Mouse (Mus musculus) spleen, postnatal 36 days (tissue): Measurements from ENCODE around the gene Gtf3c4.

Experiments used
- DNase-seq, 2 experiments: peaks; one replicate each; pipeline ENCODE4 v3.0.0; 2022; ENCODE audit warnings: low spot score in 2 of 2, mixed read lengths in 1 of 2

Gtf3c4 gene

DNA sequence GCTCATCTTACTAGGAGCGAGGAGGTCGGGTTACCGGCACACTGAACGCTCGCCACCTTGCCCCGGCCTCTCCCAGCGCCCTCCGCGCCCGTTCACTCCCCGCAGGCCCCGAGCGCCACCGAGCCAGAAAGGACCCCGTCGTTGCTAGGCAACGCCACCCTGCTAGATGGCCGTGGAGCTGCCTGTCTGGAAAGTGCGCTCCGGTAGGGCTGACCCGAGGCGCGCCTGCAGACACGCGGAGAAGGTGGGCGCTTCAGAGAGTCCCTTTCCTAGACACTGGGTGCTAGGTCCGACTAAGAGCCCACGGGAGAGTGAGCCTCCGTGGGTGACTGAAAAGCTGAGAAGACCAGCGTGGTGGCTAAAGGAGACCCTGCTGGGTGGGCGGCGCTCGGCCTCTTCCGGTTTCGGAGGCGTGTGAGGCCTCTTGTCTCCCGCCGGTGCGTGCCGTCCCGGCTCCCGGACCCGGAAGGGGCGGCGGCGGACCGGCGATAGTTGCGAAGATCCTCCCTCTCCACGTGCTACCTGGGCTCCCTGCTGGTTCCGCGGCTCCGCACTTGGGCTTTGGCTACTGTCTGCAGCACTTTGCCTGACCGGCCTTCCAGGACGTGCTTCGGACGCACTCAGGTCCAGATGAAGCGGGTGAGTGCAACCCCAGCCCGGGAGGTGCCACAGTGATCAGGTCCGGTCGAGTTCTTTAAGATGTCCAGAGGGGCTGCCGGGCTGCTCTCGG lies at the start of gene Gtf3c4, which contains the start of gene Ddx31:
Gene Gtf3c4, minus strand, starts transcription at position 139 of the 730 bp plus-strand sequence.
Gene Ddx31, plus strand, starts transcription at position 185 of the 730 bp plus-strand sequence.
- DNase-seq, result peak; percentile 88 to 90

DNA sequence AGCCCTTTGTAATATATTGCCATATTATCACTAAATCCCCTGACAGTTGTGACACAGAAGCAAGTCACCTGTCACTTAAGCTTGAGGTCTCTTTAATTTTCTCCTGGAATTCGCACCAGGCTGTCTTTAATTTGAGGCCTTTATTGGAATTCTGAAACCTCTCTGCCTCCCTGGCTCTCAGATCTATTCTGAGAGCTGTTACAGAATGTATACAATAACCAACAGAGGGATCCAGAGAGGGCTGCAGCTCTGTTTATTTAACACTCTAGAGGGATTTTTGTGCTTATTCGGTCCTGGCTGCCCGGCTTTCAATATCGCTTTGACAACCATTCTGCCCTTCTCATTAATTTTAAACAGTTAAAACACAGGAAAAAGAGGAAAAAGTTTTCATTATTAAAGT lies 44.8 kb upstream of the Gtf3c4 start:
- DNase-seq, result no peak

DNA sequence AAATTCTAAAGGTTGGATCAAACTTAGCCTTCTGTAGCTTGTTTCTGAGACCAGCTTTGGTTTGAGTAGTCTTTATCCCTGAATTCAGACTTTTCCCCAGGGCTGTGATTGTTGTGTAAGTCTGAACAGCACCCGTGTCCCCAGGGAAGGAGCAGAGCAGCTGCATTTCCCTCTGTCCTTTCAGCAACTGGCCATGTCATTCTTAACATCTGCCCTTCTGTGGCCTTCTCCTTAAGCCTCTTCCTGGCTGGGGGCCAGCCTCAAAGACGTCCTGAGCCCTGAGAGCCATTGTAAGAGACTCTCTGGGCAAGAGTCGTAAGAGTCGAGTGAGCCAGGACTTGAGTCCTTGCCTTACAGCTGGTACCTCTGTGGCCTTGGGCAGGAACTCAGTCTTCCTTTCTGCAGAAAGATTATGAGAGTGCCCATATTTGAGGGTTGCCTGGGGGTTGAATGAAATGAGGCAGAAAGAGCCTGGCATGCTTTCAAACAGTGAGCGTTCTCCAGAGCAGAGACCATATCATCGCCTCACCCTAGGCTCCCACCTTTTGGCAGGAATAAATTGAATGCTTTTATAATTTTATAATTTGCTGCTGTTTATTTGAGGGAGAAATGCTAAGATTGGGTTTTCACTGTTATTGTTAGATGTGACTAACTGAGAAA lies 42.8 kb upstream of the Gtf3c4 start:
- no peak for DNase-seq

DNA sequence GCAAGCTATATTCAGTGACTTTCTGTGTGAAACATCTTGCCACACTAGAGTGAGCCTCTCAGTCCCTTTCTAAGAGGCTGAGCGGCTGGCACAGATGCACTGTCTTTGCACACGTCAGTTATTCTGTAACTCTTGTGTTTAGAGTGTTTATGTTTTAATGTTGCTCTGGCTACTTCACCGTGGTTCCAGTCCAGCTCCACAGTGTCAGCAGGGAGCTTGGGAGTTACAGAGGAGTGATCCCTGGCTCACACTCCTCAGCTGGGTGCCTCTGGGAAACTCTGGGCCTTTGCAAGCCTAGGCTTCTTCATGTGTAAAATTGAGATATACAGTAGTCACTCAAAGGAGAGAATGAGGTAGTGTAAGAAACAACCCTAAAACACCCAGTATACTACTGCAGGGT lies 41.9 kb upstream of the Gtf3c4 start:
- no peak for DNase-seq

DNA sequence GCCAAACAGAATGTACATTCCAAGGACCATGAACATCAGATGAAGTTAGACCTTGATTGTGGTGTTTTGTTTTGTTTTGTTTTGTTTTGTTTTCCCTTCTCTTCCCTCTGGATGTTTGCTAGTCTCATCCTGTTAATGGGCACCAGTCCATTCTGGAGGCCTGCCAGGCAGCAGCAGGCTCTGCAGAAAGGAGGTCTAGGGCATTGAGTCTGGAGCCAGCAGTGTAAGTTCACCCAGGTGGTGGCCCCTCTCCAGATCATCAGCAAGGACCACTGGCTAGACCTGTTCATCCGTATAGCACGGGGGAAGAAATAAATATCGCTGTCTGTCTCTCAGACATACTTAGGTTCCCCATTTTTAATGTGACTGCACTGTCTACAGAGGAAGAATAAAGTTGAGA lies 41.1 kb upstream of the Gtf3c4 start:
- DNase-seq, result no peak

DNA sequence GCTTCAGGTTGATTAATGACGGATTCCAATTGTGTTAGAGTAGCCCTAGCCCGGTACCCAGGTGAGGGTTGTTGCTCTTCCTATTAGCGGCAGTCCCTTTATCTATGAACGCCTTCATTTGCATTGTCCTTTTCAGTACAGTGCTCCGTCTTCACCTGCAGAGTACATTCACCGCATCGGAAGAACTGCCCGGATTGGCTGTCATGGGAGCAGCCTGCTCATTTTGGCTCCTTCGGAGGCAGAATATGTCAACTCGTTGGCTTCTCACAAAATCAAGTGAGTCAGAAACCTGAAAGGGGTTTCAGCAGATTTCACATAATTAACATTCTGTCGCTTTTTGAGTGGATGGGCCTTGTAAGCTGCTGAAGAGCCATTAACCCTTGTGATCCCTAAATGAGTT lies 35.4 kb upstream of the Gtf3c4 start:
- no peak for DNase-seq

DNA sequence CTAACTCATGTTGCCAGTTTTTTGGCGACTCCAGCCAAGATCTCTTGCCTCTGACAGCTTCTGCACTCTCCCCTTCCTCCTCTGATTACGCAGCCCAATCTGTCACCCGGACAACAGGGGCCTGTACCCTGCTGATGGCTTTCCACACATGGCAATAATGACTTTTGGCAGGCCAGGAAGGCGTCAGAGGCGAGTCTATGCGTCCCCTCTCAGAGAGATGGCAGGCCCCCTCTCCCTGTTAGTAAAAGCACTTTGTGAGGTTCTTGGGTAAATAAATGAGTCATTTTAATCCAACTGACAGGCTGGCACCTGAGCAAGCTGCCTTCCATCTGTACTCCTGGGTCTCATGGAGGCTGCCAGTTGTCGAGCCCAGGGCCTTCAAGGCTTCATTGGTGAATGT lies 27.3 kb upstream of the Gtf3c4 start:
- no peak for DNase-seq

DNA sequence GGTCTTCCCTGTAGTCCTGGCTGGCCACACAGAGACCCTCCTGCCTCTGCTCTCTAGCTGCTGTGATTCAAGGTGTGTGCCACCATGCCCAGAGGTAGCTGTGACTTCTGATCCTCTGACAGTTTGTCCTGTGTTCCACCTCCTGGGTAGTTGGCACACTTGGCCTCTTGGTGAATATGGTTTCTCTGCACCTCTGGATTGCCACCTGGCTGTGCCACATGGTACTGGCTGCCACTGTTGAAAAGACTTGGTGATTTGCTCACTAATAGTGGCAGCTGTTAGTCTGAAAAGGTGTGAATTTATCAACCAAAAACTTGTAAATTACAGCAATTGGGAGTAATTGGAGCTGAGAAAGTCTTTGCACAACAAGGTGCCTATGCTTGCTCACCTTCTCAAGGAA lies 23.7 kb upstream of the Gtf3c4 start:
- no peak for DNase-seq

DNA sequence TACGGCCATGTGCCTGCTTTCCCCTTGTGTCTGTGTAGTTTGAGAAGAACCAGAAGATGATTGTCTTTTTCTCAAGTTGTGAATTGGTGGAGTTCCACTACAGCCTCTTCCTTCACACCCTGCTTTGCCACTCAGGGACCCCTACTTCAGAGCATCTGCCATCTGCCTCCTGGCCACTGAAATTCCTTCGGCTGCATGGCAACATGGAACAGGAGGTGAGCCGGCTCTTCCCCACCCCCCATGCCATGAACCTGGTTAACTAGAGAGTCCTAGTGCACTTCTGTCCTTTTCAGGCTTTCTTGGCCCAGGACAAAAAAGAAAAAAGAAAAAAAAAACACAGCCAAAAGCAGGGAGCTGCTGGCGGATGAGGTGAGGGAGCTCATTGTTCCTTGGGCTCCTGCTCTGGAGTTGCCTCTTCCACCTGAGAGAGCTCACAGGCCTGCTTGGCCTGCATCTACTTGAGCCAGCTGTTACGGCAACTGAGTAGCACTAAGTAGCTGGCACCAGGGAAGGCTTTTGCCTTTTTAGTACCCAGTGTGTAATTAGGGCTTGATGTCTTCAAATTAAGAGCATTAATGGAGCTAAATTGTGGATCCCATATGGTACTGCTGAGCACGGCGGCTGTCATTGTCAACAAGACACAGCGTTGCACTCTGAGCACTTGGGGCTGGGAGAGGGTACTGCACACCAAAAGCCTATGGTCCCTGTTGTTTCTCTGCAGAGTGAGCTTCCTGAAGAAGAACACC lies 20.7 kb upstream of the Gtf3c4 start:
- no peak for DNase-seq

DNA sequence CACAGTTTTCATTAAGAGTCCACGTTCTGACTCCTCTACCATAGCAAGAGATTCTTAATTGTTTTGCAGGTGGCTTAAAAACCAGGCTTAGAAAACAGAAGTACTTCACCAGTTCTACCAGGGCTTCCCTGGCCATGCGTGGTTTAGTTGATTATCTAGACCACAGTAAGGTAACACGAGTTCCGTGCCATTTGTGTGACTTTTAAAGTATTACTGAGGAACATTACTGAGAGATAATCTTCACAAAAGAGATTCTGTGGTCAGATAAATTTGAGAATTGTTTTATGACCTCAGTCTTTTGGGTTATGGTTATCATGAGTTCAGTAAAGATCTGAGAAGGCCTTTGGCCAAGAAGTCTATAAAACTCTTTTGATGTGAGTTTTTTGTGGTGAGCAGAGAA lies 19.1 kb upstream of the Gtf3c4 start:
- DNase-seq, result no peak

DNA sequence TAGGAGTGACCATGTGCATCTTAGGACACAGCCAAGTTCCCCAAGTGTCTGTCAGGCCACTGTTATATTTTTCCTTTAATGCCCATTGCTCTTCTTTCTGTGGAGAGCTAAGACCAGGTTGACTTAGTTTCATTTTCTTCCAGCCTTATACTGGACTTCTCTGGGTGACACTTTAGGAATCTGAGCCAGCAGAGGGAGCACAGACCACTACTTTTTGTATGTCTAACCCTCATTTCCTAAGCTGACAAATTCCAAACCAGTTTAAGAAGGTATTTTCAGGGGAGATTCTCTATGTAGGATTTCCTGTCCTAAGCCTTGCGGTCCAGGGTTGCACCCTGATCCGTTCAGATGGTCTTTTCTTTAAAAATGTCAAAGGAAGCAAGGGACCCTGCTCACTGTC lies 15.6 kb upstream of the Gtf3c4 start:
- no peak for DNase-seq

DNA sequence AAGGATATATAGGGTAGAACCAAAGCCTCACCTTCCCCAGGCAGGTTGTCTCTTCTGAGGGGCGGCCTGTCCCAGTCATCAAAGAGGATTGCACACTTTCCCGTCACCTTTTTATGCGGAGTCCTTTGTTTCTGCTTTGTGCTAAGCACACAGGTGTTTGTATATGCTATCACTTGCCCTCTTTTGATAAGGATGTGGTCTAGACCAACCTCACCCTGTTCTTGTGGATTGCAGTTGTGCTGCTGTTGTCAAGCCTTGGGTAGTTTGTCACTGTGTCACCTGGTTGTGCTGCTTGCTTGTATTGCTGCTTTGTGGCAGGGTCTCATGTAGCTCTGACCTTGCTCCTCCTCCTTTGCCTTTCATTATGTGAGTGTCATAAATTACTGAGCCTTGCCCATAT lies 12.4 kb upstream of the Gtf3c4 start:
- no peak for DNase-seq

DNA sequence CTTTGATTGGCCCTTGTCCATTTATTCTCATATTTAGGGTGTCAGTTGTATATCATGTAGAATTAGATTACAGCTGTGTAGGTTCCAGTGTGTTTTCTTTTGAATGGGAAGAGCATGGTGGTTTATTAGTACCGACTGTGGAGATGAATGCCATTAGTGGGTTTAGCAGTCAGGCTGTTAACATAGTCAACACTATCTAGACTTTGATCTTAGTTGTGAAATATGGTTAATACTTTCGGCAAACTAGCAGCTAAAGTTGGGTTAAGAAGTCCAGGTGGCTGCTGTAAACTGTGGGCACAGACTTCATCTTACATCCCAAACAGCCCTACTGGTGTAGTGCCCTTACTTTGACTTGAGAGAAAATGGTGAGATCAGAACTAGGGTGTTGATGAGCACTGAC lies 8.7 kb upstream of the Gtf3c4 start:
- no peak for DNase-seq

DNA sequence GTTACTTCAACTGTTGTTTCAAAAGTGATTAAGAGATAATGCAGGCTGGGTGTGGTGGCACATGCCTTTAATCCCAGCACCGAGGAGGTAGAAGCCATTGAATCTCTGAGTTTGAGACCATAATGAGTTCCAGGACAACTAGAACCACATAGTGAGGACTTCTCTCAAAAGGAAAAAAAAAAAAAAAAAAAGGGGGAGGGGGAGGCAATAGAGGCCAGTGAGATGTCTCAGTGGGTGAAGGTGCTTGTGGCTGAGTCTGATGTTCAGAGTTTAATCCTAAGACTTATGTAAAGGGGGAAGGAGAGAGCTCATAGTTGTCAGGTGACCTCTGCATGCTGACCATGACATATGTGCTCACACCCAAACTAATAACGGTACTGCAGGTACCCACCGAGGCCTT lies 1.9 kb upstream of the Gtf3c4 start:
- DNase-seq, result no peak

DNA sequence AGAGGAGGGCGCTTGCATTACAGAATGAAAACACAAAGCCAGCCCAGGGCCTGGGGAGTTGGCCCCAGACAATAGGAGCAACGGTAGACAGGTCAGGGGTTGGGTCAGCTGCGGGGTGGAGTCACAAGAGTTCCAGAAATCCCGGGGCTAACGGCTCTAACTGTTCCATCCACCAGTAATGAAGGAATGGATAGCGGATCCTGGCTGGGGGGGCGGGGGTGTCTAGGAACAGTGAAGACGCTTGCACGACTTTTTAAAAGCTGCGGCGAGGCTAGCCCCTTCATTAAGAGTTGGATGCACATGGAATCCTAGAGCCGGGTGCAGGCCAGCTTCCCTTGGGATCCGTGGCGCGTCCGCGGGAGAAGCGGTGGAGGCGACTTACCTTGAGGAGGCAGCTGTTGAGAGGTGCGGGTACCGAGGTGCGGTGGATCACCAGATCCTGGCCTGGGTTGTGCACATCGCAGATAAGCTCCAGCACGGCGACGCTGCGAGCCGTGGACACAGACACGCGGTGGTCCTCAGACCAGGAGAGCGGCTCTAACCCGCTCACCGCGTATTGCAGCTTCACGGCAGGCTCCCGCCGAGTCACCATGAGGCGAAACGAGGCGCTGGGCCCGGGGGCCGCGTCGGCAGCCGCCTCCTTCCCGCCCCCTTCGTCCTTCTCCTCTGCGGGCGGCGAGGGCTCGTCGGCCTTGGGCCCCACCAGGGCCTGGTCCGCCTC lies 499 bp downstream of the Gtf3c4 start:
- no peak for DNase-seq

DNA sequence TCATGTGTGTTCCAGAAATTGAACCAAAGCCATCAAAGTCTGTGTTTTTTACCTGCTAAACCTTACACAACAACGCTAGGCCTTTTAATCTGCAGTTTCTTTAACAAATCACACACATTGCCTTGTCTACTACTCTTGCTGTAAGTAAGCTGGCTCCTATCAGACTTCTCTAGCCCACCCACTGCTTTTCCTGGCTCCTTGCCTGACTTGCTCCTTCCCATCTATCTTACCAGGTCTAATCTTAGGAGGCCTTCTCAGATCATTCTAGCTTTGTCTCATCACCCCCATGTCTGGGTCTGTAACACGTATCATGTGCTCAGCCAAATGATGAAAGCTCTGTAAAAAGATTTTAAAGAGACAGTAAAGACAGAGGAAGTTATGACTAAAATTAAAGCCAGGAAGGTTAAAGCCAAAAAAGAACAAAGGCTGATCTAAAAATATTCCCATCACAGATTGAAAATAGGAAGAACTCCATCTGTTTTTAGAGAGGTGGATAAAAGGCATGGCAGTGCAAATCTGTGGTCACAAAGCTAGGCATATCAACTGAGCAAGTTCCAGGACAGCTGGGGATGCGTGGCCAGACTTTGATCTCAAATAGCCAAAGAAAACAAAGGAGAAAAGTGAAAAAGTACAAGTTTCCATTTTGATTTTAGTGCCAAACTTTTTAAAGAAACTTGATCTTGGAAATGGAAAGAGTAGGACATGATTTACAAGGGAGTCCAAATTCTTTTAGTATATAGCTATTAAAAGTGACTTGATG lies 3.8 kb downstream of the Gtf3c4 start:
- DNase-seq, result no peak

DNA sequence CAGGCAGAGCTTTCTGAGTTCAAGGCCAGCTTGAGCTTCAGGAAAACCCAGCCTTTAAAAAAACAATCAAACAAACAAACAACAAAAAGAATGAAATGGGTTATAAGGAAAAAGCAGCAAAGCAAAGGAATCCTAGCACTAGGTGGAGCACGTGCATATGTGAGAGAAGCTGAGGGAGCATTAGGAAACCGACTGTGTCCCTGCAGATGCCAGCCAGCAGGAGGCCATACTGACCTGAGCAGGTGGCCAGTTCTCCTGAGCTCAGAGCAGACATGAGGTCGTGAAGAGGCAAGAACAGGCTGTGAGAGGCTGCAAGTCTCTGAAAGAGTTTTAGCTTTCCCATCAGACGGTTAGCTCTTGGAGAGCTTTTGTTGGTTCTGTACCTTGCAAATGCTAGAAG lies 10.9 kb downstream of the Gtf3c4 start:
- no peak for DNase-seq

DNA sequence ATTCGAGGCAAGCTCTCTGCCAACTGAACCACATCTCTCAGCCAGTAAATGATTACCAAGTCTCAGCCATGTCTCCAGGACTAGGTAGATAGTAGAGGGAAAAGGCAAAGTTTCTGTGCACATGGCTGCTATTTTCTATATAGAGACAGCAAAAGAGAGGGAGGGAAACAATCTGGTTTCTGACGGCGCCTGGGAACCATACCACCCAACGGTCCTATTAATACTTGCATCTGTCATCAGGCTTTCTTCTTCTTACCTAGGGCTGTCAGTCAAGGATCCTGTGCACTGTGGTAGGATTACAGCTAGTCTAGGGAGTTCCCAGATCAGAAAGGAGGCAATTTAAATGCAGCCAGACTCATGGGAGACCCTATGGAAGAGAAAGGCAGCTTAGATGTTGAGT lies 21.3 kb downstream of the Gtf3c4 start:
- DNase-seq, result no peak

DNA sequence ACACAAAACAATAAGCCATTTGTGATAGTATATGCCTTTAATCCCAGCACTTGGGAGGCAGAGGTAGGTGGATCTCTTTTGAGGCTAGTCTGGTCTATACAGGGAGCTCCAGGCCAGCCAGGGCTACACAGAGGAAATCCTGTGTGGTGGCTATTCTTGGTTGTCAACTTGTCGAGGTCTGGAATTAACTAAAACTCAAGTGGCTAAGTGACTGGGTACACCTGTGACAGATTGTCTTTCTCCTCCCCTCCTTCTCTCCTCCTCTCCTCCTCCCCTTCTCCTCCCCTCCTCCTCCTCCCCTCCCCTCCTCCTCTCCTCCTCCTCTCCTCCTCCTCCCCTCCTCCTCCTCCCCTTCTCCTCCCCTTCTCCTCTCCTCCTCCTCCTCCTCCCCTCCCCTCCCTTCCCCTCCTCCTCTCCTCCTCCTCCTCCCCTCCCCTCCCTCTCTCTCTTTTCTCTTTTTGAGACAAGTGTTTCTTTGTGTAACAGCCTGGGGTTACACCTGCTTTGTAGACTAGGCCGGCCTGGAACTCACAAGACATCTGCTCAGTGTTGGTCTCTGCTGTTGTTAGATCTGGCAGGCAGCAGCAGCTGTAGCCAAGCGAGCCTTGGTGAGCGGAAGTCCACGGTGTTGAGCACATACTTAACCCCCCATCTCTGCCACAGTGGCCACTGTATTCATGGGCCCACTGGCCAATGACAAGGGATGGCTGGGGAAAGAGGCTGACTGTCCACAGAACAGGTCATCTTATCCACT lies 29.7 kb downstream of the Gtf3c4 start:
- no peak for DNase-seq

DNA sequence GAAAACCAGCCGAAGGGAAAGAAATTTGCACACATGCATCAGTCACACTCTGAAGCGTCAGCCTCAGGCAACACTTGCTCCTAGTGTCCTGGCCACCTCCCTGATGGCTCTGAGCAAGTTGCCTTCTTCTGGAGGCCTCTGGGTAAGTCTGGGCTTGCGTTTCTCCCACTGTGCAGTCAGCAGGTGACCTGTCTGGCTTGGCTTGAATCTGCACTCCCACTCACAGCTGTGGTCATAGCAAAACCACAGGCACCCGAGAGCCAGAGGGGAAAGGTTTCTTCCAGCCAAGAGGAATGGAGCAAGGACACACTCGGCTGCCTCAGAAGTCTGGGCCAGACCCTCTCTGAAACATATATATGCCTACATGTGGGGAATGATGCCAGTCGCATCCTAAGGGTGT lies 31.3 kb downstream of the Gtf3c4 start:
- no peak for DNase-seq

DNA sequence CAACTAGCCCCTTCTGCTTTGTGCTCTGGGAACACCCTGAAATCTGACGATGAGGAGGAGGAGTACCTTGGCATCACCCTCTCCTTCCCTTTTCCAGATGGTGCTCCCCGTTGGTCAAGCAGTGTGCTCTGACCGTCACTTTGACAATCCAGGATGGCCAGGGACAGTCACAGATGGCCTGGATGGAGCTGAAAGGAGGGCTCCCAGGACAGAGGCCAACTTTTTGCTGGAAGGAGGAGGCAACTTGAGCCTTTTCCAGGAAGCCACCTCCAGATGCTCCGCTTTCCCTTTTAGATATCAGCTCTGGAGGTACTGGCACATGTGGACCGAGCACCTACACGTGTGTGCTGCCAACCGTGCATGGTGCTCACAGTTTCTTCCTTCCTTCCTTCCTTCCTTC lies 36.8 kb downstream of the Gtf3c4 start:
- no peak for DNase-seq
